ENCODE assay signal across 8 mouse cellular contexts in the genomic region with DNA sequence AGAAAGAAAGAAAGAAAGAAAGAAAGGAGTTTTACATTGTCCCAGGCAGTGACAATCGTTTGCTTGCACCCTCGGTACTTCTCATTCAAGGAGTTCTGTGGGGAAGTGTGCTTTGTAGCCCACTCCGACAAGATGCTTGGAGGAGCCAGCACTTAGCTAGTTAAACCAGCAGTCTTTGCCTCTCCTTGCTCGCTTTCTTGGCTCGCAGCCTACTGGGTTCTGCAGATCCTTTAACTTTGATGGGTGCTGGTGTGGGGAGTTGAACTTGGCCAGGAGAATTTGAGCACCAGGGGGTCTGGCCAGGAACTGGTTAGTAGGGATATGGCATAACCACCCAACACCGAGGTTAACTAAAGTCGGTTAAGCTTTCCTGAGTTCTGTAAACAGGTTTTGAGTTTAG.
DNase-seq lines count a peak whose midpoint lies in the region; ATAC-seq lines count a peak whose summit lies in the region.

No protein-coding gene starts in this region.

- no peaks in the 10 kb centered on the region for H3K9me3 ChIP-seq in heart, embryonic 14.5 days (ENCODE audit: control insufficient read depth, low read length)
- no peaks in the 10 kb centered on the region for H3K9me3 ChIP-seq in forebrain, embryonic 14.5 days (replicated peaks; ENCODE audit: control insufficient read depth, low read length)
- no peaks in the 10 kb centered on the region for H3K9me3 ChIP-seq in liver, embryonic 15.5 days (replicated peaks)

- 20% methylated on average over 7 of the region's 7 CpGs for WGBS in heart, embryonic 14.5 days
- WGBS in forebrain, embryonic 14.5 days = 11% methylated on average over 7 of the region's 7 CpGs
- 35% methylated on average over 7 of the region's 7 CpGs for WGBS in liver, embryonic 15.5 days (ENCODE audit: insufficient replicate concordance)

- H3K36me3 ChIP-seq in heart, embryonic 14.5 days (ENCODE audit: control insufficient read depth, insufficient read depth, low read length) = 0 out of 2 replicates have a peak, but pooled peaks cover 4% of the 10 kb centered on the region
- H3K36me3 ChIP-seq in forebrain, embryonic 14.5 days (ENCODE audit: control insufficient read depth, insufficient read depth, low read length) = peaks cover 1% of the 10 kb centered on the region; the same call in 1 of the 2 replicates
- H3K36me3 ChIP-seq in liver, embryonic 15.5 days (replicated peaks) = no peaks in the 10 kb centered on the region

- no peak overlapping the region for H3K27ac ChIP-seq in heart, embryonic 14.5 days (replicated peaks in 1 of 2; ENCODE audit: control insufficient read depth in 1 of 2, insufficient read depth in 1 of 2, low read depth in 2 of 2, low read length in 2 of 2)
- peak overlapping the region; percentile 97; the same call in 1 of the 2 replicates for H3K27ac ChIP-seq in forebrain, embryonic 14.5 days (ENCODE audit: low read depth, low read length)
- no peak overlapping the region for H3K27ac ChIP-seq in liver, embryonic 15.5 days (replicated peaks)

- H3K4me2 ChIP-seq in heart, embryonic 14.5 days (ENCODE audit: low read length) = peak overlapping the region; percentile 96
- H3K4me2 ChIP-seq in forebrain, embryonic 14.5 days (ENCODE audit: low read length) = peak overlapping the region; percentile 70
- H3K4me2 ChIP-seq in liver, embryonic 15.5 days = no peak overlapping the region

- no peak for DNase-seq in heart, adult 8-10 months (ENCODE audit: low spot score)
- peak; percentile 20 for DNase-seq in MN1 (ENCODE audit: low spot score)
- DNase-seq in forebrain, embryonic 14.5 days (ENCODE audit: low spot score) = peak; percentile 60
- DNase-seq in spleen, postnatal 36 days (ENCODE audit: low spot score in 2 of 2) = no peak
- no peak for DNase-seq in left cerebral cortex, postnatal 25 days (ENCODE audit: low spot score in 2 of 2)

- no peaks in the 10 kb centered on the region for H3K27me3 ChIP-seq in heart, embryonic 14.5 days (ENCODE audit: control insufficient read depth, insufficient read depth, low read length)
- H3K27me3 ChIP-seq in forebrain, embryonic 14.5 days (replicated peaks; ENCODE audit: control insufficient read depth, insufficient read depth, low read length) = no peaks in the 10 kb centered on the region
- H3K27me3 ChIP-seq in liver, embryonic 15.5 days = peaks cover 51% of the 10 kb centered on the region

- H3K9ac ChIP-seq in heart, embryonic 14.5 days (ENCODE audit: low read length) = peak overlapping the region; percentile 81
- peak overlapping the region; percentile 84 for H3K9ac ChIP-seq in forebrain, embryonic 14.5 days (ENCODE audit: low read length)
- H3K9ac ChIP-seq in liver, embryonic 15.5 days = no peak overlapping the region

- H3K4me1 ChIP-seq in heart, embryonic 14.5 days (ENCODE audit: control insufficient read depth in 2 of 2, insufficient read depth in 2 of 2, low read length in 2 of 2) = peaks cover 6 to 30% of the 10 kb centered on the region in 2 experiments; a peak in 3 of 4 replicates
- peaks cover 33% of the 10 kb centered on the region for H3K4me1 ChIP-seq in forebrain, embryonic 14.5 days (ENCODE audit: control insufficient read depth, insufficient read depth, low read length)
- H3K4me1 ChIP-seq in liver, embryonic 15.5 days (replicated peaks) = peaks cover 28% of the 10 kb centered on the region

- peak overlapping the region; percentile 23 to 79; a peak in 3 of 4 replicates for H3K4me3 ChIP-seq in heart, embryonic 14.5 days (ENCODE audit: control insufficient read depth in 1 of 2, insufficient read depth in 1 of 2, low read depth in 1 of 2, low read length in 2 of 2)
- H3K4me3 ChIP-seq in forebrain, embryonic 14.5 days (ENCODE audit: low read depth, low read length) = peak overlapping the region; percentile 45
- 0 out of 2 replicates have a peak overlapping the region, but pooled peaks have one; percentile 59 for H3K4me3 ChIP-seq in liver, embryonic 15.5 days (replicated peaks)

- ATAC-seq in heart, embryonic 14.5 days (ENCODE audit: insufficient number of reproducible peaks, insufficient read depth, low FRiP score, low read depth) = no peak
- no peak for ATAC-seq in forebrain, embryonic 14.5 days
- ATAC-seq in liver, embryonic 15.5 days (ENCODE audit: insufficient read depth) = no peak
- ATAC-seq in erythroblast, adult 5-6 weeks (replicated peaks; ENCODE audit: low FRiP score, poor library complexity, severe bottlenecking) = no peak

- intact Hi-C loops in left cerebral cortex, postnatal 25 days (cut with DNase I) = loop anchor here (5.0 kb wide), 1 partner anchor 189 kb away; no protein-coding TSS in a partner anchor

Comparison
In these comparisons a context has a peak if more than half of its experiments do, and no peak if none do; other contexts are left out.
1. DNase-seq: peak in MN1 (single experiment) and forebrain, embryonic 14.5 days (single experiment); none in heart, adult 8-10 months (single experiment), spleen, postnatal 36 days (0 of 2) and left cerebral cortex, postnatal 25 days (0 of 2).
2. Peak in every context shown above with its lines, with median percentiles within 50 percentile points of each other: H3K4me3 ChIP-seq.